Mouse (Mus musculus): ENCODE measurements around the gene Arhgap22. TPM values are rescaled to one million over a fixed set of nuclear protein-coding genes. Genes with fewer than 3 reads are reported as not detected.

Gene Arhgap22
- total and polyA plus RNA-seq, 3 experiments, result 0.11 TPM; not detected in 2

DNA sequence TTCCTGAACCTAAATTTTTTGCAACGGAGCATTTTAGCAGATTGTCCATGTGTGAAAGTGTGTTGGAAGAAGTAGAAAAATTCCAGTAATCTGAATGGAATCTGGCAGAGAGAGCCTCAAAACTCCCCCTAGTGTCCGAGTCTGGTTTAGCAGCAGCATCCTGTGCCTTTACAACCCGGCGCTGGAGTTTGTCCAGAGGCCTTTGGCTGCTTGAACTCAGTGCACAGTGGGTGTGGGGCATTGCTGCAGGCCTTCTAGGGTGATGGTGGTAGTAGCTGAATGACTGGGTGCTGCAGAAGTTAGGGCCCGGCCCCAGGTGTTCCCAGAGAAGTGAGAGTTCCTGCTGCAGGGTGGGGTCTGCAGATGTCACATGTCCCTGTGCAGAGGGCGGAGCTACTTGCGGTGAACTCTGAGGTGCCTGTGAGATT is 108.8 kb downstream of the Arhgap22 start:
- Histone ChIP-seq H3K36me3 (ENCODE audit: control insufficient read depth in 1 of 2, insufficient read depth in 2 of 2, low read length in 2 of 2) (no peaks in the 10 kb centered on the region), H3K9me3 (replicated peaks; ENCODE audit: insufficient read depth, low read length) (no peaks in the 10 kb centered on the region), H3K27me3 (ENCODE audit: control insufficient read depth in 1 of 2, insufficient read depth in 2 of 2, low read length in 2 of 2) (no peaks in the 10 kb centered on the region), H3K79me2 (ENCODE audit: control insufficient read depth, insufficient read depth, low read length, poor library complexity) (no peaks in the 10 kb centered on the region), H3K4me1 (ENCODE audit: control insufficient read depth in 1 of 2, insufficient read depth in 2 of 2, low read length in 2 of 2) (0 out of 4 replicates have a peak, but pooled peaks cover 0 to 4% of the 10 kb centered on the region in 2 experiments), H3K27ac (ENCODE audit: control insufficient read depth, low read depth, low read length) (no peak overlapping the region), H3K4me3 (ENCODE audit: control insufficient read depth in 1 of 2, insufficient read depth in 1 of 2, low read depth in 2 of 2, low read length in 2 of 2) (no peak overlapping the region), H3K9ac (ENCODE audit: control insufficient read depth, low read depth, low read length, poor library complexity, severe bottlenecking) (no peak overlapping the region)
- DNase-seq (ENCODE audit: low read depth, low spot score), result peak; percentile 63
- TF ChIP-seq EP300 (IDR thresholded peaks at IDR 0.05; ENCODE audit: low read depth in 1 of 2, low read length in 2 of 2) (no peak), CTCF (IDR thresholded peaks at IDR 0.05 in 2 of 3, conservative IDR thresholded peaks at IDR 0.05 in 1 of 3; ENCODE audit: control insufficient read depth in 1 of 3, insufficient read depth in 1 of 3, low read depth in 2 of 3, low read length in 3 of 3, poor library complexity in 1 of 3, severe bottlenecking in 1 of 3) (peak; percentile 63 to 79 (median 68)), MAFK (IDR thresholded peaks at IDR 0.05; ENCODE audit: borderline replicate concordance, low read depth, low read length) (no peak), RCOR1 (IDR thresholded peaks at IDR 0.05; ENCODE audit: low read depth, low read length) (no peak), HCFC1 (IDR thresholded peaks at IDR 0.05; ENCODE audit: low read depth, low read length) (no peak), MEF2A (IDR thresholded peaks at IDR 0.05; ENCODE audit: extremely low read depth, insufficient replicate concordance, low read depth, low read length, poor library complexity, severe bottlenecking) (no peak), MAZ (IDR thresholded peaks at IDR 0.05; ENCODE audit: low read depth, low read length) (no peak), E2F4 (IDR thresholded peaks at IDR 0.05; ENCODE audit: borderline replicate concordance, low read depth, low read length) (no peak), ETS1 (IDR thresholded peaks at IDR 0.05; ENCODE audit: low read depth, low read length) (no peak), MYC (IDR thresholded peaks at IDR 0.05; ENCODE audit: low read depth, low read length) (no peak), ZMIZ1 (IDR thresholded peaks at IDR 0.05; ENCODE audit: low read depth, low read length) (no peak), MXI1 (IDR thresholded peaks at IDR 0.05; ENCODE audit: low read depth, low read length) (no peak), NELFE (IDR thresholded peaks at IDR 0.05; ENCODE audit: low read depth, low read length) (no peak), POLR2AphosphoS5 (IDR thresholded peaks at IDR 0.05; ENCODE audit: borderline replicate concordance, low read depth, low read length) (no peak), MAX (IDR thresholded peaks at IDR 0.05; ENCODE audit: low read length) (no peak), RAD21 (IDR thresholded peaks at IDR 0.05; ENCODE audit: low read depth, low read length) (peak; percentile 6), ZNF384 (IDR thresholded peaks at IDR 0.05; ENCODE audit: low read depth, low read length) (no peak), UBTF (IDR thresholded peaks at IDR 0.05; ENCODE audit: borderline replicate concordance, insufficient read depth, low read depth, low read length) (no peak), ZC3H11A (IDR thresholded peaks at IDR 0.05; ENCODE audit: low read depth, low read length) (no peak), BHLHE40 (IDR thresholded peaks at IDR 0.05; ENCODE audit: borderline replicate concordance, low read depth, low read length) (no peak), POLR2AphosphoS2 (IDR thresholded peaks at IDR 0.05; ENCODE audit: low read length) (no peak), TBP (IDR thresholded peaks at IDR 0.05; ENCODE audit: low read depth, low read length) (no peak), SMC3 (IDR thresholded peaks at IDR 0.05; ENCODE audit: low read depth, low read length) (peak; percentile 33), ZKSCAN1 (IDR thresholded peaks at IDR 0.05; ENCODE audit: low read depth, low read length) (no peak), USF1 (IDR thresholded peaks at IDR 0.05; ENCODE audit: low read depth, low read length) (peak; percentile 66), GABPA (IDR thresholded peaks at IDR 0.05; ENCODE audit: low read depth, low read length) (no peak)

Measured in MEL (cell line).